Comparison of ENCODE assay signal across 19 mouse cellular contexts in genomic region chr6:53948388-53949035, GRCm38 (mm10). TPM values are rescaled to one million over a fixed set of nuclear protein-coding genes. Genes with fewer than 3 reads are reported as not detected.
DNase-seq lines count a peak whose midpoint lies in the region; ATAC-seq lines count a peak whose summit lies in the region.
"Had no signal": no experiment of that assay in that cellular context is flagged by ENCODE, and none has a peak within 500 bp of the region (broad histone marks: within the 10 kb centered on the region; RNA-seq: fewer than 3 reads in every experiment).

No protein-coding gene starts in this region.

- DNase-seq in heart, embryonic 10.5 days (ENCODE audit: low spot score), result no peak
- DNase-seq in heart, adult 9 months (ENCODE audit: low spot score in 2 of 2), result no peak
- no peak for DNase-seq in kidney, postnatal 14 days
- no peak for DNase-seq in left cerebral cortex, adult 8-10 months (ENCODE audit: low spot score in 2 of 2)
- no peak for DNase-seq in adrenal gland, postnatal 10 days
- DNase-seq: adrenal gland, postnatal 25 days; lung, postnatal 10 days; right cerebral cortex, postnatal 14 days; thymus, adult 2 months had no signal

- WGBS in heart, embryonic 10.5 days, result 17% methylated on average over 4 of the region's 4 CpGs
- 6% methylated on average over 4 of the region's 4 CpGs for WGBS in kidney, embryonic 15.5 days

- H3K9me3 ChIP-seq in heart, embryonic 10.5 days, result no peaks in the 10 kb centered on the region
- H3K9me3 ChIP-seq in kidney, embryonic 15.5 days (replicated peaks), result no peaks in the 10 kb centered on the region
- H3K9me3 ChIP-seq: midbrain, embryonic 13.5 days had no signal

- peak overlapping the region; percentile 73 for H3K27ac ChIP-seq in heart, embryonic 10.5 days
- peak overlapping the region; percentile 85 for H3K27ac ChIP-seq in kidney, embryonic 15.5 days
- H3K27ac ChIP-seq: liver, embryonic 14.5 days; midbrain, embryonic 13.5 days had no signal

- no peak overlapping the region for H3K4me3 ChIP-seq in heart, embryonic 10.5 days
- H3K4me3 ChIP-seq in kidney, embryonic 15.5 days (replicated peaks), result no peak overlapping the region
- H3K4me3 ChIP-seq: erythroblast, embryonic 14.5 days; midbrain, embryonic 13.5 days had no signal

- peak; percentile 54; the same call in 1 of the 2 replicates for ATAC-seq in kidney, embryonic 15.5 days (replicated peaks; ENCODE audit: low FRiP score)
- ATAC-seq in granulocyte monocyte progenitor cell, adult 5-6 weeks (replicated peaks; ENCODE audit: poor library complexity, severe bottlenecking), result peak; percentile 29
- ATAC-seq in megakaryocyte, adult 5-6 weeks (ENCODE audit: poor library complexity, severe bottlenecking), result peak; percentile 38; the same call in 1 of the 2 replicates
- ATAC-seq: midbrain, embryonic 13.5 days had no signal

- no peak overlapping the region for H3K9ac ChIP-seq in kidney, embryonic 15.5 days
- H3K9ac ChIP-seq: liver, embryonic 14.5 days; midbrain, embryonic 13.5 days had no signal

- no peak overlapping the region for H3K4me2 ChIP-seq in kidney, embryonic 15.5 days
- H3K4me2 ChIP-seq: midbrain, embryonic 13.5 days had no signal

- no peaks in the 10 kb centered on the region for H3K27me3 ChIP-seq in heart, embryonic 10.5 days (ENCODE audit: insufficient read depth, poor library complexity, severe bottlenecking)
- H3K27me3 ChIP-seq in kidney, embryonic 15.5 days, result no peaks in the 10 kb centered on the region

- H3K36me3 ChIP-seq in heart, embryonic 10.5 days, result no peaks in the 10 kb centered on the region
- H3K36me3 ChIP-seq in kidney, embryonic 15.5 days, result no peaks in the 10 kb centered on the region
- H3K36me3 ChIP-seq: midbrain, embryonic 13.5 days had no signal

- peaks cover 19% of the 10 kb centered on the region for H3K4me1 ChIP-seq in heart, embryonic 10.5 days
- H3K4me1 ChIP-seq in kidney, embryonic 15.5 days, result peaks cover 55% of the 10 kb centered on the region

RNA-seq across cellular contexts. Expression of gene Cpvl, which starts 30.0 kb away (rescaled TPM):
- not detected in 2 replicates for polyA plus RNA-seq in heart, embryonic 10.5 days (2016; fragmentation: Nextera tagmentation; extraction: Ambion mirVana)
- 0.18 and 0.34 TPM in 2 replicates for polyA plus RNA-seq in kidney, embryonic 15.5 days (2015; fragmentation: Nextera tagmentation; extraction: Ambion mirVana)
- not detected in 2 replicates for total RNA-seq in granulocyte monocyte progenitor cell, adult 5-6 weeks (2014; fragmentation: Nextera tagmentation)
- not detected in 2 replicates for total RNA-seq in granulocyte monocyte progenitor cell, adult 5-6 weeks (2017)
- total RNA-seq in megakaryocyte, adult 5-6 weeks (2015), result not detected in 2 replicates
- not detected in 2 replicates for total RNA-seq in megakaryocyte, adult 5-6 weeks (2017)
- not detected for total RNA-seq in left cerebral cortex, adult 8-10 months (2022)
- not detected for total RNA-seq in adrenal gland, postnatal 10 days (2021)
- total RNA-seq: adrenal gland, postnatal 25 days; layer of hippocampus, adult 18-20 months; MEL had no signal
- polyA plus RNA-seq: C2C12; erythroblast, embryonic 14.5 days; heart, postnatal 0 days; liver, embryonic 14.5 days; midbrain, embryonic 13.5 days; thymus, adult 2 months had no signal
